Mouse (Mus musculus) adipocyte (in vitro differentiated cells): ENCODE measurements around the gene Wipf3.
A peak's percentile ranks its signal among the peaks of the same experiment; 100 is the strongest.

Experiments used
- DNase-seq: peaks from one replicate; pipeline ENCODE4 v3.0.0-alpha.2; 2016; ENCODE audit warnings: low spot score

Wipf3 gene

DNA sequence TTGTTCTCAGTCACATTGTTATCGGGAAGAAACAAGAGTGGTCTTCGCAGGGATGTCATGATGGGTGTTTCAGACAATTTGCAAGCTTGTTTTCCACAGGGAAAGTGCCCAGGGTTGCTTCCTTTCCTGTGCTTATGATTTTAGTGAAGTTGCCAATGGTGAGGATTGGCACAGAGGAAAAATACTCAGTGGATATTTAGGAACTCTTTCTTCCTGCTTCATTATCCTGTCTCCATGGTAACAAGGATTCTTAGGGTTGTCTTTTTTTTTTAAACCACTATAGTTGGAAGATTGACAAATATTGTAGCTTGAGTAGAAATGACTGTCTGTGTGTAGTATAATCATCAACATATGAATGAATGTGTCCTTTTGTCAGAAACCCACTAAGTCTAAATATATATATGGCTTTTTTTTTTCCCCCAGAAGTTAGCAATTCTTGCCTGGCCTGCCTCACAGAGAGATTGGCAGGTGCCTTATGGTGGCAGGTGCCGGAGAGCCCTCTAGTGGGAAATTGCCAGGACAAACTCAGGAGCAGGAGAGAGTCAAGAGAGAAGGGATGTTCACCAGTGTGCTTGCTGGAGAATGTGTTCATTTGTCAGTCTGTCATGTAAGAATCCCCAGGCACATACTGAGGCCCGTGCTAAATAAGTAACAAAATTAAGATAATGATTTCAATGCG, 49.4 kb downstream of the Wipf3 start:
- DNase-seq: peak; percentile 21

DNA sequence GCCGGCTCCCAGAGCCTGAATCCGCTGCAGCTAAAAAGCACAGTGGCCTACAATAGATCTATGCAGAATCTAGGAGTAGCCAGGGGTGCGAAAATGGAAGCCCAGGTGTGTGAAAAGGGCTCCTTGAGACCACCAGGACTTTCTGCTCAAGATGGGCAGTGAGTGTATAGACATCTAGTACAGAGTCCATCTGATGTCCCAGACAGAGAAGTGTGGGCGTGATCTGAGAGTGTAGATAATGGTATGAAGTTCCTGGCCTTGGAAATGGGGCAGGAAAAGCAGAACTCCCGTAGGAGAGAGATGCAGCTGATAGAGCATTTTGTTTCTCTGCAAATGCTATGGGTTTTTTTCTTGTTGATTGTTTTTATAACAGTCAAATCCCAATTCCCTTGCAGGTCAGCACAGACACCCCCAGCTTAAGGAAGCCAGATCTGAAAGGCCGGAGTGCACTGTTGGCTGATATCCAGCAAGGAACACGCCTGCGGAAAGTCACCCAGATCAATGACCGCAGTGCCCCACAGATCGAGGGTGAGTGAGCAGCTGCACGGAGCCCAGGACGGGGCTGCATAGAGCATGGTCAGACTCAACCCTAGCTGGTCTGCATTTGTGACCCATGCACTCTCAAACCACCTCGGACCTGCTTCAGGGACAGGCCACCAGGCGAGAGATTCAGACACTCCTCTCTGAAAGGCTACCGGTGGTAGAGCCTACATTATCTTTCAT, 52.1 kb downstream of the Wipf3 start:
- DNase-seq: no peak

DNA sequence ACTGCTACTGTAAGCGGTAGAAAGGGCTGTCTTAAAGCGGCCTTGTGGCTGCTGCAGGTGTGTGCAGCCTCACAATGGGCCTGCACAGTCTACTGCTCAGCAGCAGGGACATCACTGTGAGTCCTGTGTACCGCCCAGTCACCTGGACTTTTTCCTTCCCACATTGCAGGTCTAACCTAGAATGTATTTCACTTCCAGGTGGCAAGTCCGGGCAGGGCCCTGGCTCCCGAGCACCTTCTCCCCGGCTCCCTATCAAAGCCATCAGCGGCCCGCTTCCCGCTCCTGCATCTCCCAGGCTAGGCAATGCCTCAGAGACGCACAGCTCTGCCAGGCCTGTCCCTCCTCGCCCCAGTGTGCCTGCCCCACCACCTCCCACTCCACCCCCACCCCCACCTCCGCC, 55.6 kb downstream of the Wipf3 start:
- DNase-seq: no peak

DNA sequence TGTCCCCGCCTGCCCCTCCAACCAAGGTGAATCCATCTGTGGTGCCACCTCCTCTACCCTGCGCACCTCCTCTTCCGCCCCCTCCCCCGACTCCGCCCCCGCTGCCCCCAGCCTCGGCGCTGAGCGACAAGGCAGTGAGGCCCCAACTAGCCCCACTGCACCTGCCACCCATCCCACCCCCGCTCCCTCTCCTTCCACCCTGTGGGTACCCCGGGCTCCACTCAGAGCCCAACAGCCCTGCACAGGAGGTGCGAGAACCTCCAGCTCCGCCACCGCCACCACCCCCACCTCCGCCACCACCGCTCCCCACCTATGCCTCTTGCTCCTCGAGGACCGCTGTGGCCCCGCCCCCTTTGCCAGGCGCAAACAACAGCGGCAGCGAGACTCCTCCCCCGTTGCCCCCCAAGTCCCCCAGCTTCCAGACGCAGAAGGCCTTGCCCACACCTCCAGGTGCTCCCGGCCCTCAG, 56.1 kb downstream of the Wipf3 start:
- DNase-seq: no peak

DNA sequence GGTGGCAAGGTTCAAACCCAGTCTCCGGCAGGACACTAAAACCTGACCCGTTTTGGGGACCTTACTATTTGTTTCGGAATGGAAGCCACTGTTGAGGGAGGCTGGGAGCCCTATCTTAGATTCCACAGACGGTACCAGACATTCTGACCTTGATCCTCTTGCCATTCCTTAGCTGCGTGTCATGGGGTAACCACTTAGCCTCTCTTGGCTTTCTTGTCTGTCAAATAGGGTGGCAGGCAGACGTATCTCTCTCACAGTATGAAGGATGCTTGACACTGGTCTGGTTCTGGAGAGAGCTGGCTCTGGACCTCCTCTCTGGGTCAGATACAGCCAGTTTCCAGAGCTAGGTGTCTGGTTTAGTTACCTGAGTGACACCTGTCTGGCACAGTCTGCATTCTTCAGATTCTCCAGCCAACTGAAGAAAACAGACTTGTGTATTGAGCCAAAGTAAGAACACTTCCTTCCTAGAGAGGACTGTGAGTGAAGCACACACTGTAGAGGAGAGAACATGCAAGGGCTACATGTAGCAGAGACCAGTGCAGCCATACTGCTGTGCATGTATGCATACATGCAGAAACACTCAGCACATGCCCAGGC, 56.7 kb downstream of the Wipf3 start:
- no peak for DNase-seq

DNA sequence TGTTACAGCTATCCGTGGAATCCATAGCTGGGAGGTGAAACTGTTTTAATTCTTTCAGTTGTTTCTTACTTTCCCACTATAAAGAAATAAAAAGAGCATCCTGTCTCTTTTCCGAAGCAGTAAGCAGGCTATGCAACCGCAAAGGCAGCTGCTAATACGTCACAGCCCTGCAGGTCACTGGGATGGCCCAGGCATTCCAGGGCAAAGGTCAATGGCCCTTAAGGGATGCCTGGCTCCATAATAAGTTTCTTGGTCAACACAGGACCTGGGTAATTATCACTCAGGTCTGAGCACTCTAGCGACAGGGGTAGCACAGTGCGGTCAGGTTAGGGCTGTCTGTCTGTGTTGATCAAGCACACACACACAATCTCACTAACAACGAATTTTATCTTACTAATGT, 61.7 kb downstream of the Wipf3 start:
- DNase-seq: no peak

DNA sequence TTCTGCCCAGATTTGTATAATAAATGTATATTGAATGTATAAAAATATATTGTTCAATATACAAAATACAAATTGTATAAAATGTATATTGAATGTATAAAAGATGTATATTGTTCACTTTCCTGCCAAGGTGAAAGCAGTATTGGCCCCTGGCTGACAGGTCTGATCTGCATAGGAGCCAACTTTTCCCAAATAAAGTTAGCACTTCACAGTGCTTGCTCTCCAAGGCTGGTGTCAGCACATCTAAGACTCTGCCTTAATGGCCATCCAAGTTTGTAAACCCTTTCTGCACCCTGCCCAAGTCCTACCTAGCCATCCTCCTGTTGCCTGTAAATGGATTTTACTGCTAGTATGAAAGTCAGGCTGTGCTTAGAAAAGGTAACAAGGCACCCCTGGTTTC, 64.7 kb downstream of the Wipf3 start:
- no peak for DNase-seq

DNA sequence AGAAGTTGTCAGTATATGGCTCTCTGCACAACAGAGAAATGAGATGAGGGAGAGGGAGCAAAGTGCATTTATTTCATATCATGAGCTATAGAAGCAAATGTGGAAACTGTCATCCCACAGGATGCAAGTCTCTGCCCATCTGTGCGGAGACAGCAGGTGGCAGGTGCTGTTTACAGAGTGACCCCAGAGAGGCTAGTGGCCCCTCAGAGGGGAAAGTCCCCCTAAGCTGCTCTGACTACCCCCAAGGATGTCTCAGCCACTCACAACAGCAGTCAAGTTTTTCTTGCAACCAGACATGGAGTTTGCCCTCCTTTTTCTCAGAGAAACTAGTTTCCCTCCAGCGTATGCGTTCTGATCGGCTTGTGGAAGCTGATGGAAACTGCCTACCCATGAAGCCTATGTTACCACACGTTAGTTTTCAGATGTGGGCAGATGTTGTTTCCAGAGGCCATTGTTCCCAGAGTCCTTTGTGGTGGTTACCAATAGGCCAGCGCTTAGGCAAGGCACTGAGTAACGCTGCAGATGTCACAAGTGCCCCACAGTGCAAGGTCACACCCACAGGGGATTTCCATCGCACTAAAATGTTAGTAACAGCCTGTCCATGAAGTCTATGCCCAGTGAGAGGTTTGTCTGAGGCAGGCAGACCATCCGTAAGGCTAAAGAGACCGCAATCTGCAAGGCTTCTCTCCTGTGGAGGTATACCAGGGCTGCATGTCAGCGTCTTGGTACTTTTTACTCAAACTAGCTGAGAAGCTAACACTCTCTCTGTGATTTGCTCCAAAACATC, 65.4 kb downstream of the Wipf3 start:
- no peak for DNase-seq

DNA sequence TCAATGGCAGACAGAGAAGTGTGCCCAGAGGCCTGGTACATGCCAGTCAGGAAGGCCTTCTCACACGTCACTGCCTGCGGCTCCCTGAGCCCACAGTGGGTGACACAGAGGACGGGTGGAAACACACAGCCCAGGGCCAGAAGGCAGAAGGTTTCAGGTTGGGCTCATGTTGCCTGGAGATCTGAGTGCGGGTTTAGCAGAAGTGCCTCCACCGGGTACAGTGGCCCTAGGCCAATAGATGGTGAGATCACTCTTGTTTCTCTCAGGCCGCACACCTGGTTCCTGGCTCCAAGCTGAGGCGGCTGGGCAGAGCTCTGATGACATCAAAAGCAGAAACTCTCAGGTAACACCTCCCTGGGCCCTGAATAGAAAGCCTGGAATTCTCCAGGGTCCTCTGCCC, 66.8 kb downstream of the Wipf3 start:
- DNase-seq: no peak

DNA sequence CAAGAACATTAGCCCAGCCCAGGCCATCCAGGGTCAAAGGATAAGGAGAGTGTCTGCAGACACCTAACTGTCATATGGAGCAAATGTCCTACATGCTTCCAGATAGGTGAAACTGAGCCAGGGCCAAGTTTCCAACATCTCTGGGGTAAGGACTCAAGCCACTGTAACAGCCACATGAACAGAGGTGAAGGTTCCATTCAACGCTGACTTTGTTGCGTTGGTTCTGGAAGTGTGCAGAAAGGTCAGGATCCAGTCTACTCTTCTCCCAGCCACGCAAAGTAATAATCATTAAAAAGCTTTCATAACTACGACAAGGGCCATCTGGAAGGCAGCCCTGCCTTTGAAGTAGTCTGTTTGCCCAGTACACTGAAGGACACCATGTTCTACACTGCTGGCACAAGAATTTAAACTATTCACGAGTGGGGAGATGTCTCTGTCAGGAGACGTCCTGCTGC, 73.3 kb downstream of the Wipf3 start:
- DNase-seq: no peak

DNA sequence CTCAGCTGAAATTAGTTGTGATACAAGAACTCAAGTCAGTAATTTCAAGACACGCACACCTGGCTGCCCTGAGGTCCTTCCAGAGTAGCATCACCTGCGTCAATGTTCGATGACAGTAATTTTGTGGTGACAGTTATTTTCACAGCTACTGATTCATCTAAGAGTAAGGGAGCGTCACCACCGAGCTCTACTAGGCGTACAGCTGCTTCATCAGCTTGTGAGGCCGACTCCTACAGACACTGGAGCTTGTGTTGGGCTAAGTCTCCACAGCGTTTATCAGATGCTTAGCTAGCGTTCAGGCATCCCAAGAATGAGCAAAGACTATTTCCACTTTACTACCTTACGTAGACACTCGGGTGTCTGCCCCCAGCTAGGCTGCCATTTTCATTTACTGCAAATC, 76.9 kb downstream of the Wipf3 start:
- DNase-seq: no peak

DNA sequence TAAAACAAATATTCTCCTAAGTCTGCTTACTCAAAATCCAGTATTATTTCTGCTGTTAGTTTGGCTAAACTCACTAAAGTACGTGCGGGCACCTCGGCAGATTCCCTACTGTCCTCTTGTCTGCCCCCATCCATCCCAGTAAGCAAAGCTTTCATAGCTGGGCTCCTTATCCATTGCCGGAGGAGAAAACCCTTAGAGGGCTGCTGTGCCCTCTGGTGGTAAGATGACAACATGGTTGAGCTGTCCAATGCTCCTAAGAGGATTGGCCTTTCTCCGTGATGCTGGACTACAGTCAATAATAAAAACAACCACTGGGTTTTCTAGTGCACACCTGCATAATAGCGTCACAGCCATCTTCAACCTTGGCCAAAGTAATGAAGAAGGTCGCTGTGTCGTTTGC, 77.6 kb downstream of the Wipf3 start:
- peak; percentile 74 for DNase-seq

DNA sequence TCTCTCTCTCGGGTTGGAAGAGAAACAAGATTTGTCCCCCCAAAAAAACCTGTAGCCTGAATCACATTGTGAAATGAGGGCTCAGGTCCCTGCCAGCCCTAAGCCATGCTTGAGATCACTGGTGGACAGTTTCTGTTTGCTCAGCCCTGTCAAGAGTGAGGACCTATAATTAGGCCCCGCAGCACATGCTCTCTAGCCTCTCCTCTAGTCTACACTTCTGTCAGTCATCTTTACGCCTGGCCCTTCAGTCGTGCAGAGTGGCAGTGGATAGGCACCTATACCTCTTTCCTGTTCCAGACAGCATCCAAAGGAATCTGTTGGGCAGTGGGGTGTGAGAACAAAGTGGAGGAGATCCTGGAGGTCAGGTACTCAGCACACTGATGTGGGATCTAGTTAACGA, 78.4 kb downstream of the Wipf3 start:
- no peak for DNase-seq

DNA sequence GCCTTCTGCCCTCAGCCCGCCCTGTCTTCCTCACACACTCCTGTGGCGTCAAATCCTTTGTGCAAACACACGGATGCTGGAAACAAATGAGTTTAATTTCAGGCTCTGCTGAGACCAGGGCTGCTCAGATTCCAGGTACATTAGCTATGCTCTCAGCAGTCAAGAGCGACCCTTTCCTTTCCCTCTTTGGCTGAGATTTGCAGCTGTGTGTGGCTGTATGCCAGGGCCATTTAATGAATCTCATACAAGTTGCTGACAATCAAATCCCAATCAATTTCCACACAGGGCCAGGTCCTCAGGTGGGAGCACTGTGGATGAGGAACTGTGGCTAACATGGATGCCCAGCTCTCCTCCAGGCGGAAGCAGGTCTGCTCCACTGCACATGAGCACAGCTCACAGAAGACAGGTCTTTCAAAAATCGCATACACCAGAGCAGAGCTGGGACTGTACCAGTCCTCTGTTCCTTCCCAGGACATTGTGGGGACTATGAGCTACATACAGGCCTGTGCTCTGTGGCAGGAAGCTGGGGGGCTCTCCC, 78.9 kb downstream of the Wipf3 start:
- no peak for DNase-seq

DNA sequence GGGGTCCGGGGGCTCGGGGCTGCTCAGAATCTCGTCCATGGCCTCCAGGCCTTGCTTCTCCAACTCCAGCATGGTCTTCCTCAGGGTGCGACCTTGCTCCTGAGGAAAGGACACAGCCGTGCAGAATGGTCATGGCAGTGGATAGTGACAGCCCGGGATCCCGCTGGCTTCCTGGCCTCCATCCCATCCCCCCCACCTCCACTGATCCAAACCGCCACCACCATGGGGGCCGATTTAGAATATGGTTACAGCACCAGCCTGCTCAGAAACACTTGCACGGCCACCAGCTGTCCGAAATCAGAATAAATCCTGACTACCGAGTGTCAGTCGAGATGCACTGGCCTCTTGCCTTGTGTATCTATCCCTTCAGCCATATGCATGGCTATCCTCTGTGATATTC, 79.9 kb downstream of the Wipf3 start:
- DNase-seq: no peak

DNA sequence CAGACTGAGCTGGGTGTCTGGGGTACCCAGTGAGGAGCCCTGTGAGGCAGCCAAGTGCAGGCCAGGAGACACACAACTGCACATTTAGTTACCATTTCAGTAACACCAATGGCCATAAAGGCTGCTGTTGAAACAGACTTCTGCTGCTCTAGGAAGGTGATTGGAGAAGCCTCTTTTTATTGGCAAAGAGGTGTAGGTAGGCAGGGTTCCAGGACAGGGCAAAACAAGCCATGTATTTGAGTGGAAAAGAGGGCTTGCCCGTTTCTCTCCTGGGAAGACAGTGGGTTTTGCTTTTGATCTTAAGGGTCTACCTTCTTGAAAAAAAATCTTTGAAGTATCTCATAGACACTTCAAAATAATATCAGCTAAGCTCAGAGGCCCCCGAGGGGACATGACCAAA, 82.9 kb downstream of the Wipf3 start:
- no peak for DNase-seq

DNA sequence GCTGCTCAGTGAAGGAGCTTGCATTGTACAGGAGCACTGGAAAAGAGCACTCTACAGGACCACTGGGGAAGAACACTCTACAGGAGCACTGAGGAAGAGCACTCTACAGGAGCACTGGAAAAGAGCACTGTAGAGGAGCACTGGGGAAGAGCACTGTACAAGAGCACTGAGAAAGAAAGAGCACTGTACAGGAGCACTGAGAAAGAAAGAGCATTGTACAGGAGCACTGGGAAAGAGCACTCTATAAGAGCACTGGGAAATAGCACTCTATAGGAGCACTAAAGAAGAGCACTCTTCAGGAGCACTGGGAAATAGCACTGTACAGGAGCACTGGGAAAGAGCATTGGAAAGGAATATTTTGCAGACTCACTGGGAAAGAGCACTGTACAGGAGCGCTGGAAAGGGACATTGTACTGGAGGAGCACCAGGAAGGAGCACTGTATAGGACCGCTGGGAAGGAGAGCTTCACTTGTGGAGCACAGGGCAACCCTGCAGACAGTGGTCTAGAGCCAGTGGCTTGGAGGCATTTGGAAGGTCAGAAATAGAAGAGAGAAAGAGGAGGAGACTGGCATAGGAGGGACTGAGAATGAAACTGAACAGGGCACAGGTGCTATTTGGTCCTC, 87.2 kb downstream of the Wipf3 start:
- no peak for DNase-seq

DNA sequence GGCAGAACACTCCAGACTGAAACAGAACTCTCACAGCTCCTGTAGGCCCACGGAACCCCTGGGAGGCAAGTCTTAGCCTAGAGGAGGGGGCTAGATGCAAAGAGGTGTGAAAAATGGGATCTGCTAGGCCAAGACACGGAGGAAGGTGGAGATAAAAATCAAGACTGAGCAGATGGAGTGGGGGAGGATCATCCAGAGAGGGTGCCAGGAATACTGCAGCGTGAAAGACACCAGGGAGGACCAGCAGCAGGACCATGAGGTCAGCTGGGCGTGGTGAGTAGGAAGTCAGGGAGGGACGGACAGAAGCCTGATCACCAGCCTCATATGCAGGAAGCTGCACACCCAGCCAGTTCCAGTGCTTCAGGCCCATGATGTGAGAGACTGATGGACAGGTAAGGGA, 89.4 kb downstream of the Wipf3 start:
- DNase-seq: no peak

DNA sequence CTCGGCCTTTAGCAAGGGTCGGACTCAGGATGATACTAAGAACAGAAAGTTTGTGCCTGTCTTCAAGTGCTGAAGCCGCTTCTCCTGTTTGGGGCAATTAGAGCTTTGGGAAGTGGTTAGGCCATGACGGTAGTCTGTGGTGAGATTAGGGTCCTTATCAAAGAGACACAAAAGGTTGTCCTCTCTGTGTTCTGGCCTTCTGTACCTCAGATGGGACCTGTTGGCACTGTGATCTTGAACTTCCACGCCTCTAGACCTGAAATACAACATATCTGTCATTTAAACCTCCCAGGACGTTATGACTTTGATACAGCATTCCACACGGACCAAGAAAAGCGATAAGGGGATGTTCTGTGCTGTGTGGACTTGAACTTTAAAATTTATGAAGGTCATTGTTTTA, 99.3 kb downstream of the Wipf3 start:
- no peak for DNase-seq

DNA sequence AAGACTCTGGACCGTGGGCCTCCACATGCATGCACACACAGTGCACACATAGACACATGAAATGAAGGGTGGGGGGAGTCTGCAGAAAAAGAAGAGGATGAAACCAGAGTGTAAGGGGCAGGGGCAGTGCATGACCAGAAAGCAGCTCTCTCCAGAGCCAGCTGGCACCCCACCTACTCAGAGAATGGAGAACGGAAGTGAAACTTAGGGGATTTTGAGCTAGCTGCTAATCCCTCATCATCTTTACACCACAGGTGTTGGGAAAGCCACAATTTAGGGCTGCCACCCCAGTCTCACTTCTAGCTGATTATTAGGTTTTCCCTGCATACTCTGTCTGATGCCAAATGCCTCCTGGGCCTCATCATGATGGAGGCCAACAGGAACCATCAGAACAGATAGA, 100.8 kb downstream of the Wipf3 start:
- DNase-seq: no peak

DNA sequence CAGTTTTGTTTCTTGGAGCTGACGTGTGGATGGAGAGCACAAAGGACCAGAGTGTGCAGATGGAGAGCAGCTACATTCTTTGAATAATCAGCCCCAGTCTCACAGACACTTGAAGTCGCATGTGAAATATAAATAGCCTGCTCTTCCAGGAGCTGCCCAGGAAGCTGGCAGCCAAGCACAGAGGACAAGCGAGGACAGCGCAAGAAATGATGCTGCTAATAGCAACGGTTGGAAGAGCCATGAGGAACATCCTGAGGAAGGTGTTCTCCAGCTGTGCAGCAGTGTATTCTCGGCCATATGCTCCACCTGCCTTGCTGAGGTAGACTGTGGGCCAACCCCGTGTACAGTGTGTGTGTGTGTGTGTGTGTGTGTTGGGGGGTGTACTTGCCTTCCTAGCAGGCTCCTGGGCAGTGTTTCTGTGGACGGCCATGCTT, 101.7 kb downstream of the Wipf3 start:
- DNase-seq: no peak

DNA sequence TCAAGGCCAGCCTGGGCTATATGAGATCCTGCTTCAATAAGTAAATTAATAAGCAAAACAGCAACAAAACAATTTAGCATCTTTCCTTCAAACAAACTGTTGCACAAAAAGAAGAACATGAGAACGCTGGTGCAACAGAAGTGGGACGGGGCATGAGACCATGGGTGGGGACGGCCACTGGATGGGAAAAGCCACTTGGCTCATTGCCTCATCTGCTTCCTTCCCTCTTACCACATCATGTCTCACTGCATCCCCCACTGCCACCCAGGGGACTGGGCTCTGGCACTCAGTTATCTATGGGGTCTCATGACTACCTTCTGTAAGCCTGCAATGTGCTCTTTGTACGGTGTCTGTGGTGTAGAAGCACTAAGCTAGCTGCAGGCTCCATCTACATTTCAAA, 106.1 kb downstream of the Wipf3 start:
- no peak for DNase-seq
